Mouse (Mus musculus) c-Kit-positive CD71-positive TER-119-negative erythroid progenitor cells, embryonic 14.5 days (primary cell): ENCODE measurements at regions not wholly inside any gene's neighbourhood (a gene's known extent, or its start where the extent isn't known, plus 50 kb on each side); places are given as distances from the start of the nearest gene placed in this dataset.

ENCODE experiments used
- DNase-seq: peaks from one replicate; pipeline ENCODE4 v3.0.0-alpha.2; 2013; ENCODE audit warnings: low read depth

- no peak for DNase-seq
Measured at GRCm38 (mm10) chr8:116227003-116227402, 277.8 kb upstream of the Dynlrb2 start.

DNA sequence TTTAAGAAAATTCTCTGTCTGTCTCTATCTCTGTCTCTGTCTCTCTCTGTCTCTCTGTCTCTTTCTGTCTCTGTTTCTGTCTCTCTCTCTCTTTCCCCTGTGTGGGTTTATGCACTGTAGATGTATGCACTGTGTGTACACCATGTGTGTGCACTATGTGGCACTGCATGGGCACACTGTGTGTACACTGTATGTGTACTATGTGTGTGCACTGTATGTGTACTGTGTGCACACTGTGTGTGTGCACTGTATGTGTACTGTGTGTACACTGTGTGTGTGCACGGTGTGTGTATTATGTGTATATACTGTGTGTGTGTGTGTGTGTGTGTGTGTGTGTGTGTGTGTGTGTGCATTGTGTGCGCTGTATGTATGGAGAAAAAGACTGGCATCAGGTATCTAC is 281.5 kb upstream of the Dynlrb2 start:
- no peak for DNase-seq

DNA sequence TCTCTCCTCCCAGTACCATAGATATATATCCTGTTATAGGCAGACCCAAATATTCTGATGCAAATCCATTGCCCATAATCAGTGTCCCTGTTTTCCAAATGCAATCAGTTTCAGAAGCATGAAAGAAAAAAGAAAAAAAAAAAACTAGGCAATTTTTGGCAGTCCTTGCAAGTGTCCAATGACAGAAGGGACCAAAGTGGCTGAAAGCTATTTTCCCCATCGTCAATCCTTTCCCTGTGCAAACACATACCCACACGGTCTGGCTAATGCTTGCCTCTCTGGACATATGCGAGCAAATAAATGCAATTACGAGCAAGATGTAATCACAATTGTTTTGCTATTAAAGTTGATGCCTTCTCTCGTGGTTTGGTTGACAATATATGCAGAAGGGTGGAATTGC is 288.9 kb upstream of the Dynlrb2 start:
- DNase-seq, result no peak

- no peak for DNase-seq
Measured at GRCm38 (mm10) chr8:116215286-116215860, 289.4 kb upstream of the Dynlrb2 start.

DNA sequence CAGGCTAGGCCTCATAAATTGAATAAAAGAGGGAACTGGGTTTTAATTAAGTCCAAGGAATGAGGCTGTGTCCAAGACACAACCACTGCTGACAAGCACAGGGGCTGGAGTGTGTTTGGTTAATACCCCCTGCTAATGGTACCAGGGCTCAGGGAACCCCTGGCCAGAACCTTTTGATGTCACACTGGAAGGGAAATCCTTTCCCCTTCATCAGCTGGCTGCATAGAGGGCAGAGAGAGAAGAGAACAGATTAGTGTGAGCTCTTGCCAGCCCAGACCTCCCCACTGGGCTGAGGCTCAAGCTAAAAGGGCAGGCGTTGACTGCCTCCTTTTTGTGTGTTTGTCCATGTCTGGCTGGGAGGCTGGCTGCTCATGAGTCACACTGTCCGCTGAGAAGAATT is 301.1 kb upstream of the Dynlrb2 start:
- DNase-seq, result no peak

- no peak for DNase-seq
Measured at GRCm38 (mm10) chr8:116200459-116200999, 304.2 kb upstream of the Dynlrb2 start.

DNA sequence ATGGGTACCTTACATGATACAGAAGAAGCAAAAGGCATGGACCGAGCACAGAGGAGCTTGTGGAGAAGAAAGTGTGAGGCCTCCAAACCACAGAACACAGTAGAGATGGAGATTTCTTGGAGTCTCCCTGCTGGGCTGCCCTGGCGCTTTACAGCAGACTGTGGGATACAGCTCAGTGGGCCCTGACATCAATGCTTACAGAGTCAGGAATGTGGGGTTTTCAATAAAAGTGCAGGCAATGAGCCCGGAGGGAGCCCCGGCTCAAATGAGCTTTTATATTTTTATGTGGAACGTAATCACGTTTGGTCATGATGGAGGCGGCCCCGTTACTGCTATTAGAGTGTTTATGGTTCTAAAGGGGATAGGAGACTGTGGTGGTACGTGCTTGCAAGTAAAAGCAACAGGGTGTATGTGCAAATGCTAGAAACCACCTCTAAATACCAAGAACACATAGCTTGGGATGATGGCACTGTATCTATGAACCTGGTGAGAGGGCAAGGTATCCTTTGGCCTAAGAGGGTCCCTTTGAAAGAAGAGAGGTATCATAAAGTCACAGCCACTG is 308.1 kb upstream of the Dynlrb2 start:
- DNase-seq, result no peak

GRCm38 (mm10) chr8:116192096-116192495 is 312.7 kb upstream of the Dynlrb2 start:
- no peak for DNase-seq

DNA sequence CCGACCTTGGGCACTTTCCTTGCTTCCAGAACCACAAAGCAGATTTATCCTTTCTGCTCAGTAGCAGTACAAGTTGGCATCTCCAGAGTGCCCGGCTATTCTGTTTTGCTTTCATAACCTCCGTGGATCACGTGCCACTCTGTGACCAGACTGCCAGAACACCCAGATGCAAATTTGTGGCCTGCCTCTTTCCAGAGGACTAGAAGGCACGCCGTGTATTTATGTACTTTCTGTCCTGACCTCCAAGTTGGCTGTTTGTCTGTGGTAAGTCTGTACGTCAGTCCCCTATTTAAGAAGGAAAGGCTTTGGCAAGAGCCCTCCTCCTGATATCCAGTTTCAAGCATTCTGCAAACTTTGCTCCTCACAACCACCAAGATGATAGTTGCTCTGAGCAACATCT is 319.6 kb upstream of the Dynlrb2 start:
- DNase-seq, result no peak

- no peak for DNase-seq
Measured at GRCm38 (mm10) chr8:116184241-116184640, 320.5 kb upstream of the Dynlrb2 start.

DNA sequence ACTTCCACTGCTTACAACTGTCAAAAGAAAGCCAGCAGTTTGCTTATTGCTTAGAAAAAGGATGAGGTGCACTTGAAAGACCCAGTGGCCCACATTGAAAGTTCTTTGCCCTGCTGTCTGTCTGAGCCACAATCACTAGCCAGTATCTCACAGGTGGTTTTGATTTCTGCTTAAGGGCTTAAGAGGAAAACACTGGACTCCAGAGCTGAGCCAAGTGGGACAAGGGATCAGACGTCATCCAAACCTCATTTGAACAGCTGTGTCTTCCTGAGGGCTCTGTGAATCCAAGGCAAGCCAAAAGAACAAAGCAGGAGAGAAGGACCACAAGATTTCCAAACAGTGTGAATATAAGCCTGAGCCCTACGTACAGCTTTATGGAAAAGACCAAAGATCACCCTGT is 326.8 kb upstream of the Dynlrb2 start:
- no peak for DNase-seq

DNA sequence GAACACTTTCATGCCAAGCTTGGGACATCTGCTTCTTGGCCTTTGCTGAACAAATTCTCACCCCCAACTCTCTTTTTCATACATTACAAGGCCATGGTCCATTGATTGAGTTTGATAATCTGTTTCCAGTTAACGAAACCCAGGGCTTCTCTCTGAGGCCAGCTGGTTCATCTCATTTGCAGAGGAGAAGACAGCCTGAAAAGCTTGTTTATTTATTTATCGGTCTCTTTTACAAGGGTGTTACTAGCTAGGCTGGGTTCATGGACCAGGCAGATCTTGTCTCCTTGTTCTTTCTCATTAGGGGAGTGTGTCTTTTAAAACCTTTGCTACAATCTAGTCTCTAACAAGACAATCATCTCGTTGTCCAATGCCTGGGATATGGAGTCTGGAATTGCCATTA is 329.9 kb upstream of the Dynlrb2 start:
- no peak for DNase-seq

- DNase-seq, result no peak
Measured at GRCm38 (mm10) chr8:116173961-116174360, 330.8 kb upstream of the Dynlrb2 start.

GRCm38 (mm10) chr8:116167874-116168273 is 336.9 kb upstream of the Dynlrb2 start:
- DNase-seq, result no peak

DNA sequence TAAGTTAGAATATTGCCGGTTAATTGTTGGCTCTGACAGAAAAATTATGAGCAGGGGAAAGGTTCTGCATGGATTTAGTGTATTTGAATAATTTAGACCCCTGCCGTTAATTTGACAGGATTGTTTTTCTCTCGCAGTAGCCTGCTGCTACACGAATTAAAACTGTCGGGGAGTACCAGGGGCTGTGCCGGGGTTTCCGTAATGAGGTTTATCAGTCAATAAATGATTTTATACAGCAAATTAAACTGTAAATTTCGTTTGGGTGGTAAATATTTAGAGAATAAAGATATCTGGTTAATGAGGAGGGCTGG is 339.8 kb upstream of the Dynlrb2 start:
- no peak for DNase-seq

GRCm38 (mm10) chr8:116164190-116164988 is 340.4 kb upstream of the Dynlrb2 start:
- no peak for DNase-seq

- DNase-seq, result no peak
Measured at GRCm38 (mm10) chr8:116160932-116161331, 343.8 kb upstream of the Dynlrb2 start.

- DNase-seq, result no peak
Measured at GRCm38 (mm10) chr8:116143687-116144573, 360.8 kb upstream of the Dynlrb2 start.

DNA sequence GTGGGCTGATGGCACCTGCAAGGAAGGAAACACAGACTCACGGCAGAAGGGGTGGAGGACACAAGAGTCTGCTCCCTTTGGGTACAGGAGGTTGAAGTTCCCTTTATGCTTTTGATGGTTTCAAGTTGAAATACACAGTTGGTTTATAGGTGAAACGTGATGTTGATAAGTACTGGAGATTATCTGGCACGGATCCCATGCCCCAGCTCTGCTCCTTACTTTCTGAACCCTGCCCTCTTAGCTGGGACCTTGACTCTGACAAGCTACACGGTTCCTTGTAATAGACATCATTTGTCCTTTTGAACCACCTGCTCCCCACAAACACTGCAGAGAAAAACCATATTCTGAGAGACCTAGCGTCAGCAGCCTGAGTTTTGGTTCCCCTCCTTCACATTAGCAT is 363.4 kb upstream of the Dynlrb2 start:
- no peak for DNase-seq

GRCm38 (mm10) chr8:116139934-116140333 is 364.8 kb upstream of the Dynlrb2 start:
- no peak for DNase-seq

- no peak for DNase-seq
Measured at GRCm38 (mm10) chr8:116137765-116138164, 367.0 kb upstream of the Dynlrb2 start.

- DNase-seq, result no peak
Measured at GRCm38 (mm10) chr8:116133503-116133902, 371.3 kb upstream of the Dynlrb2 start.
